Mouse (Mus musculus) spleen, postnatal 14 days (tissue): ENCODE measurements around the gene Stpg2.
"Not testable (repeated sequence)": the region's sequence is repeated elsewhere in the genome, so short reads cannot be mapped to it uniquely, and the experiment has no call there.

Experiments used
- DNase-seq, 2 experiments: peaks; one replicate each; pipeline ENCODE4 v3.0.0; 2021 to 2022; ENCODE audit warnings: low spot score in 2 of 2

Gene Stpg2

GRCm38 (mm10) chr3:139419142-139419541 is 213.6 kb downstream of the Stpg2 start:
- no peak for DNase-seq

- DNase-seq, result no peak
These were observed 236.7 kb downstream of the Stpg2 start for GRCm38 (mm10) chr3:139442170-139442569.

GRCm38 (mm10) chr3:139495939-139496338 is 290.4 kb downstream of the Stpg2 start:
- DNase-seq, result no peak

GRCm38 (mm10) chr3:139502216-139502615 is 296.7 kb downstream of the Stpg2 start:
- DNase-seq, result no peak

GRCm38 (mm10) chr3:139509275-139509985 is 303.9 kb downstream of the Stpg2 start:
- no peak for DNase-seq

- DNase-seq, result no peak
These were observed 373.0 kb downstream of the Stpg2 start for GRCm38 (mm10) chr3:139578496-139578895.

- no peak for DNase-seq
These were observed 375.8 kb downstream of the Stpg2 start for GRCm38 (mm10) chr3:139581298-139581697.

- no peak for DNase-seq
These were observed 394.0 kb downstream of the Stpg2 start for GRCm38 (mm10) chr3:139599508-139599907.

GRCm38 (mm10) chr3:139608267-139608666 is 402.8 kb downstream of the Stpg2 start:
- not testable (repeated sequence) for DNase-seq

GRCm38 (mm10) chr3:139614641-139615040 is 409.1 kb downstream of the Stpg2 start:
- DNase-seq, result no peak

GRCm38 (mm10) chr3:139615791-139616190 is 410.3 kb downstream of the Stpg2 start:
- no peak for DNase-seq

- no peak for DNase-seq
These were observed 432.4 kb downstream of the Stpg2 start for GRCm38 (mm10) chr3:139637887-139638286.

GRCm38 (mm10) chr3:139651505-139651904 is 446.0 kb downstream of the Stpg2 start:
- no peak for DNase-seq

- no peak for DNase-seq
These were observed 453.9 kb downstream of the Stpg2 start for GRCm38 (mm10) chr3:139659416-139659815.

- no peak for DNase-seq
These were observed 456.7 kb downstream of the Stpg2 start for GRCm38 (mm10) chr3:139662241-139662640.

GRCm38 (mm10) chr3:139663712-139664245 is 458.3 kb downstream of the Stpg2 start:
- DNase-seq, result no peak

GRCm38 (mm10) chr3:139665047-139665446 is 459.6 kb downstream of the Stpg2 start:
- DNase-seq, result no peak

- DNase-seq, result no peak
These were observed 470.7 kb downstream of the Stpg2 start for GRCm38 (mm10) chr3:139676192-139676591.

GRCm38 (mm10) chr3:139676723-139677122 is 471.2 kb downstream of the Stpg2 start:
- DNase-seq, result no peak

GRCm38 (mm10) chr3:139704238-139704637 is 498.7 kb downstream of the Stpg2 start:
- DNase-seq, result not testable (repeated sequence)

GRCm38 (mm10) chr3:139707396-139707795 is 501.9 kb downstream of the Stpg2 start:
- not testable (repeated sequence) for DNase-seq

- DNase-seq, result no peak
These were observed 504.3 kb downstream of the Stpg2 start for GRCm38 (mm10) chr3:139709794-139710193.

GRCm38 (mm10) chr3:139728751-139729150 is 523.3 kb downstream of the Stpg2 start:
- no peak for DNase-seq

- DNase-seq, result no peak
These were observed 523.8 kb downstream of the Stpg2 start for GRCm38 (mm10) chr3:139729248-139729647.
